ENCODE assay signal across 20 mouse cellular contexts in genomic region chr13:34257177-34257576, GRCm38 (mm10).
"Had no signal": no experiment of that assay in that cellular context is flagged by ENCODE, and none has a peak within 500 bp of the region (broad histone marks: within the 10 kb centered on the region; RNA-seq: fewer than 3 reads in every experiment).

No protein-coding gene starts in this region.

- H3K27me3 ChIP-seq: heart, embryonic 12.5 days; hindbrain, embryonic 12.5 days; intestine, embryonic 15.5 days; limb, embryonic 13.5 days; limb, embryonic 15.5 days; liver, embryonic 13.5 days; liver, embryonic 15.5 days had no signal

- ATAC-seq: hindbrain, embryonic 16.5 days; inflammation-experienced regulatory T-cells, adult 6 months; intestine, embryonic 15.5 days had no signal

- H3K4me2 ChIP-seq: heart, embryonic 12.5 days; hindbrain, embryonic 12.5 days; hindbrain, embryonic 14.5 days; intestine, embryonic 15.5 days; limb, embryonic 13.5 days; limb, embryonic 15.5 days; liver, embryonic 11.5 days; liver, embryonic 13.5 days; liver, embryonic 15.5 days had no signal

- H3K9me3 ChIP-seq: heart, embryonic 10.5 days; heart, embryonic 12.5 days; hindbrain, embryonic 10.5 days; hindbrain, embryonic 12.5 days; intestine, embryonic 15.5 days; limb, embryonic 13.5 days; limb, embryonic 15.5 days; liver, embryonic 13.5 days; liver, embryonic 15.5 days had no signal

- H3K27ac ChIP-seq: gastrocnemius, adult 2 months; heart, embryonic 10.5 days; hindbrain, embryonic 12.5 days; hindbrain, embryonic 14.5 days; intestine, embryonic 15.5 days; limb, embryonic 13.5 days; limb, embryonic 15.5 days; liver, embryonic 15.5 days had no signal

- H3K9ac ChIP-seq: heart, embryonic 12.5 days; hindbrain, embryonic 12.5 days; hindbrain, embryonic 14.5 days; intestine, embryonic 15.5 days; limb, embryonic 13.5 days; limb, embryonic 15.5 days; liver, embryonic 13.5 days; liver, embryonic 15.5 days had no signal

- H3K4me3 ChIP-seq: gastrocnemius, adult 2 months; heart, embryonic 10.5 days; heart, embryonic 12.5 days; hindbrain, embryonic 10.5 days; hindbrain, embryonic 12.5 days; intestine, embryonic 15.5 days; limb, embryonic 13.5 days; limb, embryonic 15.5 days; liver, embryonic 13.5 days; liver, embryonic 15.5 days had no signal

- H3K36me3 ChIP-seq: heart, embryonic 10.5 days; heart, embryonic 12.5 days; hindbrain, embryonic 12.5 days; intestine, embryonic 15.5 days; limb, embryonic 13.5 days; limb, embryonic 15.5 days had no signal

- DNase-seq: gastrocnemius, adult 2 months; gastrocnemius, postnatal 10 days; gastrocnemius, postnatal 25 days; heart, adult 18-20 months; heart, postnatal 10 days; heart, postnatal 4 days; layer of hippocampus, adult 9-11 months; liver, embryonic 13.5 days had no signal
